Mouse (Mus musculus) spleen, adult 12 weeks (tissue): ENCODE data around the gene Znrf2.

Experiments
- DNase-seq: peaks from one replicate; pipeline ENCODE4 v3.0.0; 2022; ENCODE audit warnings: low spot score

Znrf2 gene

DNA sequence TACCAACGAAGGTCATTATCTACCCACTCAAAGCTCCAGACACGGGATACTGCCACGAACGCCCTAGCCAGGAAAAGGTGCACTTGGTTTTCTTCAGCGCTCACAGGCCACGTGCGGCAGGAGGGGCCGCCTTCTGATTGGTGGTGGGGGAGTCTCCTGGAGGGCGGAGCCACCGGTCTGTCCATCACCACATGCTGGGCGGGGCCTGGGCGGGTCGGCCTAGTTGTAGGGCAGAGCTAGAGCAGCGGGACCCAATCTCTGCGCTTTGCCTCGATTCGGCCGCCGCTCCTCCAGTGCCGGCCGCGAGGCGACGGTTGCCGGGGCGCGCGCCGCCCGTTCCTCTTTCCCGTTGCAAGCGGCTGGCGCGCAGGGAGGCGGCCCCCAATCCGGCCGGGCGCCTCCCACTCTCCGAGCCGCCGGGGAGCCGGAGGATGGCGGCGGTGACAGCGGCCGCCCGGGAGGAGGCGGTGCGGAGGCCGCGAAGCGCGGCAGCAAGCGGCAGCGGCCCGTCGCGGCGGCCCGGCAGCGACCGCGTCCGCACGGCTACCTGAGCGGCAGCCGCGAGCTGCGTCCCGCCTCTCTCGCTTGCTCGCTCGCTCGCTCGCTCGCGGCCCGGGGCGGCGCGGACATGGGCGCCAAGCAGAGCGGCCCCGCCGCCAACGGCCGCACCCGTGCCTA, at the start of gene Znrf2:
Gene Znrf2 (plus strand): TSS at position 529 of the 678 bp plus-strand sequence.
- peak; percentile 86 for DNase-seq

GRCm38 (mm10) chr6:54767746-54768145, 49.0 kb upstream of the Znrf2 start:
- DNase-seq: no peak

GRCm38 (mm10) chr6:54770766-54771165, 46.0 kb upstream of the Znrf2 start:
- no peak for DNase-seq

DNA sequence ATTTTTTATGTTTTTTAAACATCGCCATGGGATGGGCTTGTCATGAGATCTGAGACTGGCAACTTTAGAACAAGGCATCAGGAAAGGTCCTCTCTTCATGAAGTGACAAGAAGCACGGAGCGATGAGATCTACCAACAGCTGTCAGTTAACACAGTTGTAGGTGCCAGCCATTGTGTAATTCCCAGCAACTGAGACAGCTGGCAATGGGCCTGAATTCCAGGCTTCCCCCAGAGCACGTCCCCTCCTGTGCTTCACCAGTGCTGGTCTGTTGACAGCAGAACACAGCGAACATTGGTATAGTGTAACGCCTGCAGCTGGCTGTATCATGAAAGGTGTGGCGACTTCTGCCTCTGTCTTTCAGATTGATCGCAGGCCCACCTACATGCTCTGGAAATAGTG, 45.5 kb upstream of the Znrf2 start:
- DNase-seq: no peak

GRCm38 (mm10) chr6:54772078-54772477, 44.6 kb upstream of the Znrf2 start:
- no peak for DNase-seq

DNA sequence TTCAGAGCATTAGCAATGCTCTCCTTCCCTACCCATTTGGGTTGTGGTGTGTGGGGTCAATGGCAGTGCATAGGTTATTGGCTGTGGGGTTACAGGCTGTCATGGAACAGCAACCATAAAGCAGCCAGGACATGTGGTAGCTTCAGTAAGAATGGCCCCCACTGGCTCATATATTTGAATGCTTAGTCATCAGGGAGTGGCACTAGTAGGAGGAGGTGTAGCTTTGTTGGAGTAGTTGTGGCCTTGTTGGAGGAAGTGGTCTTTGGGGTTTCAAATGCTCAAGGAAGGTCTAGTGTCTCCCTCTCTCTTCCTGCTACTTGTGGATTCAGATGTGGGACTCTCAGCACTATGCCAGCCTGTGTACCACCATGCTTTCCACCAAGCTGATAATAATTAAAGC, 41.0 kb upstream of the Znrf2 start:
- DNase-seq: no peak

- no peak for DNase-seq
These were observed 39.1 kb upstream of the Znrf2 start for GRCm38 (mm10) chr6:54777661-54778060.

- DNase-seq: no peak
These were observed 36.7 kb upstream of the Znrf2 start for GRCm38 (mm10) chr6:54779968-54780367.

DNA sequence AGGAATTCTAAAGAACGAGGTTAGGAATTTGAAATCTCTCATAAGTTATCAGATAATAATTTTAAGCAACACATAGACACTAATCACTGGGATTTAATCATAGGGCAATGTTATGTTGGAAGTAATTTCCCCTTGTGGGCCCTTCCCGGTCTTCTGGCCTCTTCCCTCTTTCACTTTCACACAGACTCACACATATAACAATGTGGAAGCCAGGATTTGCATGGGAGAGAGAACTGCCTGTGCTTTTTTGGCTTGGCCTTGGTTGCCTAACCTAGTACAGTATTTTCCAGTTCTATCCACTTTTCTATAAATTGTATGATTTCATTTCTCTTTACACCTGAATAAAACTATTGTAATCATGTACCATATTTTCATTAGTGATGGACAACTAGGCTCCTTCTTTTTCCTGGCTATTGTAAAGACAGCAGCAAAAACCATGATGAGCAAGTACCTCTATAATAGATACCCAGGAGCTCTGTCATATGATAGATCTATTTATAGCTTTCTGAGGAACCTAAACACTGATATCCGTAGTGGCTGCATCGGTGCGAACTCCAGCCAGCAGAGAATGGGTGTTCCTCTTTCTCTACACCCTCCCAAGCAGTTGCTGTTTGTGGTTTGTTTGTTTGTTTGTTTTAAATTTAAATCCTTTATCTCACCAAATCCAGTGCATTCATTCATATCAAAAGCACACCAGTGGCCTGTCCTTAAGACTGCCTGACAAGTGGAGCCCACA, 36.0 kb upstream of the Znrf2 start:
- no peak for DNase-seq

- DNase-seq: no peak
These were observed 34.8 kb upstream of the Znrf2 start for GRCm38 (mm10) chr6:54781881-54782280.

DNA sequence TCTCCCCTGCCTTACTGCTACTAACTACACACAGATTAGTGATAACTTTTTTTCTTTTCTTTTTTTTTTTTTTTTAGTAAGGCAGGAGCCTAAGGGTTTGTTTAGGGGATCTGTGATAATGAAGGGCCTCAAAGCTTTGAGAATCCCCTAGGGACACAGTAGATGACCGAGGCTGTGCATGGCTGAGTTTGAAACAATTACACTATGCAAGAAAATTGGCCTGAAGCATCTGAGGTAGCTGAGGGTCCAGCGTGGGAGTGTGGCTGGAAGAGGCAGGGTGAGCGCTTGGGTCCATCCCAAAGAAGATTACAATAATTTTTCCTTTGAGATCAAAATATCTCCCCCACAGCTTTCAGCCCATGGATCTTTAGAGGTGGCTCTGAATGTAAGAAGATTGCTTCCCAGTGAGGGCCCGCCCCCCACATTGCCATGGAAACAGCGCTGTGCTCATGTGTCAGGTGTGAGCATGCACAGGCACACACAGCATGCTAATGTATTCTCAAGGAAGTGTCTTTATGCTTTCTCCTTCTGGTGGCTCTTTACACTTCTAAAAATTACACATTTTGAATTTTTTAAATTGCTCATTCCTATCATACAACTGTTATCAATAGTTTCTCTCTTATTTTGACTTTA, 31.5 kb upstream of the Znrf2 start:
- DNase-seq: no peak

DNA sequence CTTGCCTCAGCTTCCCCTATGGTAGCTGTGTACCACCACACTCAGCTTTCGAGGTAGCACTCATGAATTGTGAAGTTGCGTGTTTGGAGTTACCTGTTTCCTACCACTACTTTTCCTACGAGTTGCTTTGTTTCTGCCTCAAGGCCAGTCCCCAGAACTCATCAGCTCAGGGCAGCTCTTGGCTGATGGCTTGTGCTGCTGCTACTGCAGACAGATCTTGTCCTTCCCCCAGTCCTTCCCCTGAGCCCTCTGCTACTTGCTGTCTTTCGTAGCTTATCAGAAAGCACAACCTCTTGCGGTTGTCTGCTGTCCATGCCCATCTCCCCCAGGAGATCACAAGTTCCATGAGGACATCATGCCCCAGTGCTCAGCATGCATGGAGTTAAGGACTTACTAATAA, 29.9 kb upstream of the Znrf2 start:
- no peak for DNase-seq

- DNase-seq: no peak
These were observed 28.2 kb upstream of the Znrf2 start for GRCm38 (mm10) chr6:54788493-54788892.

- DNase-seq: no peak
These were observed 27.6 kb upstream of the Znrf2 start for GRCm38 (mm10) chr6:54789139-54789538.

DNA sequence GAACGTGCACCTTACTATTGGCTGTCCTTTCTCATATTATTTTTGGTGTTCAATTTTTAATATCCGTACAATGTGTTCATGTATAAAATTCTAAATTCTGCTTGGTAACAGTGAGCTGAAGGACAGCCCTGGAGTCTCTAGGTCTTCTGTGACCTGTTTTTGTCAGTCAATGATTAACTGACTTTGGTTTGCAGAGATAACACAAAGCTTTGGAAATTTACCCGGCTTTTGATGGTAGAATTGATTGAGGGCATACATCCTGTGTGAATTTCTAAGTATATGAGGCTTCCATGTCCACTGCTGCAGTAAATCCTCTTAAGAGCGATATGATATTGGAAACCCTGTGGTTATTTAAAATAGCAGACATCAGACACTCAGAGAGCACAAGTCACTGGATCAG, 26.6 kb upstream of the Znrf2 start:
- DNase-seq: no peak

GRCm38 (mm10) chr6:54793853-54794252, 22.9 kb upstream of the Znrf2 start:
- no peak for DNase-seq

DNA sequence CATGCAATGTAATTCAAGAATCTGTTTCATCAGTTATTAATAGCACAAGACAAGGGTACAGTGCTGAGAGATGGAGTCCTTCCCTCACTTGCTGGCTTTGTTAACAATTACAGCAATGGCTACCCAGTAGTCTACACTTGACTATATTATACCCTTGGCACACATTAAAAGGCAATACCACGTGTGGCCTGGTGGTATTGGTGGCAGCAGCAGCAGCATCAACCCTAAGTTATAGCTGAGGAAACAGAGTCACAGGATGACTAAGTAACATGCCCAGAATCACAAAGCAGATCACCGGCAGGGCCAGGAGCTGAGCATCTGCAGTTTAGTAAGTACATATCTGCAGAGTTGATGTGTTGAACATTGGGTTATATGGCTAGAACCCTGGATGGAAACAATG, 22.3 kb upstream of the Znrf2 start:
- DNase-seq: no peak

DNA sequence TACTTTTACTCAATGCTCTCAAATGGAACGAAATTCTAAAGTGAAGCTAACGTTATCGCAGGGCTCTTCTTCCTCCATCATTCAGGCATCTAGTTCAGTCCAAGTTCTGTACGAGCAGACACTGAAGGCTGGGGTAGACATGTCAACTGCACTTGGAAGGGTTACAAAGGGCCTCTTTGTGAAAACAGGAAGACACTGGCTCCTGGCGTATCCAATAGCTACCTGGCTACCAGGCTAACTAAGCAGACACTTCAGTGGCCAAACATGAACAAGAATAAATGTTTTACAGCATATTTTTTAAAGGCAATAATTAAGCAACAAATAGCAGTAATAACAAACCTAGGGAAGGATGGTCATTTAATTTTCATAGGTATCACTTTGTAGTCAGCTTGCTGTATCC, 21.7 kb upstream of the Znrf2 start:
- no peak for DNase-seq

DNA sequence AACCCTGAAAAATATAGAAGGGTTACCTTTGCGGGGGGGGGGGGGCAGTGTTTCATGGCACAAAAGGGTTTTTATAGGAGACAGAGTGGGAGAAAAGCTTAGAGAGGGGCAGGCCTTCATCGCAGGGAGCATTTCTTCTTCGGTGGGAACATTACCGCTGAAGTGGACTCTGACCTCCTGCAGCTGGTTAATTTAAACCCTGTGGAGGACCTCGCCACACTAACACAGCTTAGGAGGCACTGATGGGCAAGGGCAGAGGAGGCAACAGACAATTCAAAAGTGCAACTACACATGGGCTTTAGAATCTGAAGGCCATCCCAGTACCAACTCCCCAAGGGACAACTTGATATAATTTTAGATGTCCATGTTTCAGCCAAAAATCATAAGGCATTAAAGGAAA, 20.7 kb upstream of the Znrf2 start:
- no peak for DNase-seq

GRCm38 (mm10) chr6:54802348-54802747, 14.4 kb upstream of the Znrf2 start:
- no peak for DNase-seq

DNA sequence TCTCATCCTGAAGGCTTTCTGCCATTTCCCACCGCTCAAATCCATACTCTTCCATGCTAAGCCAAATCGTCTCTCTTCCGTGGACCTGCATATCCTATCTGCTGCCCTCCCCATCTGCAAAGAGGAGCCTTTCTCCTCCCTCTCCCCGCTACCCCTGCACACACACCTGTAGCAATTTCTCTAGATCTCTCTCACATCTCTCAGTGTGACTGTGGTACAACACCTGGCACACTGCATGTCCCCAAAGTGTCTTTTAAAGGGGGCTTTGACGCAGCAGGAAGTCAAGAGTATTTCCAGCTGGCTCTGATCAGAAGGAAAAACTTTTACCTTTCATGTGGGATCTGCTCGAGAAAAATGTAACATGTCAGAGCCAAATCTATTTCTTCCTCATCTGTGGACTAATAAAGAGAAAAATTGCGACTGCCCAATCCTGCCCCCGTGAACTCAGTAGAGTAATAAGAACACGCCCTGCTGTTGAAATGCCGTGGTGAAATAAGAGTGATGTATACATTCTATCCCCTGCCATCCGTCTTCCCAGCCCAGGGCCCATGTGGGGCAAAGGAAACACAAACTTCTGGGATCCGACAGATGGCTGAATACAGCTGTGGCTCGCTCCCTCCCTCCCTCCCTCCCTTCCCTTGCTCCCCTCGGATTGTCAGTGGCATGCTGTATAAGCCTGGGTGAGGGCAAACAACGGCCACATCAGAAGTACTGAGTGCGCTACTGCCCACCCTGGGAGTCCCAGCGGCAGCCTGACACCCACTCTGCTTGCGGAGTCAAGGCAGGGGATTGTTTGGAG, 12.5 kb upstream of the Znrf2 start:
- no peak for DNase-seq

GRCm38 (mm10) chr6:54805779-54806178, 10.9 kb upstream of the Znrf2 start:
- no peak for DNase-seq
